Mouse (Mus musculus) testis, adult 2 months (tissue): ENCODE results near the gene Alox12.

Source experiments
- CTCF ChIP-seq: fragments of 200-500 bp; IDR thresholded peaks from 2 replicates; pipeline ENCODE4 v1.5.1; 2012; ENCODE audit warnings: low read depth, mild to moderate bottlenecking, inconsistent platforms, low read length, moderate library complexity; ENCODE audit not compliant: control insufficient read depth, insufficient read depth, insufficient replicate concordance
- POLR2A ChIP-seq: fragments of 200-500 bp; IDR thresholded peaks from 2 replicates; pipeline ENCODE4 v1.6.1; 2012; ENCODE audit warnings: low read depth, mild to moderate bottlenecking, inconsistent platforms, low read length, moderate library complexity; ENCODE audit not compliant: control insufficient read depth

DNA sequence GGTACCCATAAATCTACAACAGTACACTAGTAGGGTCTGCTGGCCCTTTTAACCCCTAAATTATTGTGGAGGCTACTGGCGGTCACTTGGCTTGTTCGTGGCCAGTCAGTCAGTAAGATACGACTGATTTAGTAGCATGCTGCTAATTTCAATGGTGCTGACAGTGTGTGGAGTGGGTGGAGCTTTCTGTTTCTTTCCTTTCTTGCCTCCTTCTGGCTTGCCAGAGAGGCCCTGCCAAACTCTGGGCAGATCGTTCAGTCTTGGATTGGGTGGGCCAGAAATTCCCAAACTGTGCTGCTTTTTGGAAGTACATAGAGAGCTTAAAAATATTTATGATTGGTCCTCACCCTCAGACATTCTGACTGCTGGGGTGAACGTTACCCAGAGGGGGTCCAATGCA, 28.0 kb downstream of the Alox12 start:
- no peak for TF ChIP-seq POLR2A
- TF ChIP-seq CTCF, result no peak
